Mouse (Mus musculus) forebrain, embryonic 13.5 days (tissue): ENCODE results near the gene Drd3. TPM values are rescaled to one million over a fixed set of nuclear protein-coding genes. Genes with fewer than 3 reads are reported as not detected.

Experiments used
- ATAC-seq: fragments of 200-750 bp; cut with Nextera tagmentation; 2 replicates; pipeline ENCODE4 v1.8.0; 2017
- H3K27ac ChIP-seq: fragments of 300-500 bp; sonication (generic); 2 replicates; pipeline ENCODE4 v1.5.1; 2015; ENCODE audit warnings: inconsistent platforms, mild to moderate bottlenecking, moderate library complexity
- H3K27me3 ChIP-seq: fragments of 300-500 bp; sonication (generic); 2 replicates; pipeline ENCODE4 v1.6.1; 2015; ENCODE audit warnings: mild to moderate bottlenecking, inconsistent platforms
- H3K36me3 ChIP-seq: fragments of 300-500 bp; sonication (generic); 2 replicates; pipeline ENCODE4 v1.6.1; 2015; ENCODE audit warnings: mild to moderate bottlenecking, inconsistent platforms; ENCODE audit not compliant: poor library complexity, severe bottlenecking
- H3K4me1 ChIP-seq: fragments of 300-500 bp; sonication (generic); 2 replicates; pipeline ENCODE4 v1.6.1; 2015; ENCODE audit warnings: inconsistent platforms
- H3K4me2 ChIP-seq: fragments of 300-500 bp; sonication (generic); 2 replicates; pipeline ENCODE4 v1.6.1; 2015; ENCODE audit warnings: inconsistent platforms, mild to moderate bottlenecking, moderate library complexity
- H3K4me3 ChIP-seq: fragments of 300-500 bp; sonication (generic); 2 replicates; pipeline ENCODE4 v1.5.1; 2015; ENCODE audit warnings: mild to moderate bottlenecking, inconsistent platforms
- H3K9ac ChIP-seq: fragments of 300-500 bp; sonication (generic); 2 replicates; pipeline ENCODE4 v1.6.1; 2015; ENCODE audit warnings: mild to moderate bottlenecking, inconsistent platforms
- H3K9me3 ChIP-seq: fragments of 300-500 bp; sonication (generic); replicated peaks from 2 replicates; pipeline ENCODE4 v1.6.1; 2016; ENCODE audit warnings: inconsistent platforms
- WGBS: fragments of 180-500 bp; shearing (Covaris S2); methylation state at CpG from one replicate; pipeline ENCODE4 v1.1.7; 2015; 5-methylcytosine and 5-hydroxymethylcytosine counted together
- polyA plus RNA-seq: library from polyadenylated mRNA; unstranded; fragments of >200 nt; fragmentation: Nextera tagmentation; extraction: Ambion mirVana; gene quantifications from 2 replicates; pipeline ENCODE4 v1.2.1, GENCODE M21; 2015

The Drd3 gene
- 0.11 and 0.15 TPM in 2 replicates for polyA plus RNA-seq

DNA sequence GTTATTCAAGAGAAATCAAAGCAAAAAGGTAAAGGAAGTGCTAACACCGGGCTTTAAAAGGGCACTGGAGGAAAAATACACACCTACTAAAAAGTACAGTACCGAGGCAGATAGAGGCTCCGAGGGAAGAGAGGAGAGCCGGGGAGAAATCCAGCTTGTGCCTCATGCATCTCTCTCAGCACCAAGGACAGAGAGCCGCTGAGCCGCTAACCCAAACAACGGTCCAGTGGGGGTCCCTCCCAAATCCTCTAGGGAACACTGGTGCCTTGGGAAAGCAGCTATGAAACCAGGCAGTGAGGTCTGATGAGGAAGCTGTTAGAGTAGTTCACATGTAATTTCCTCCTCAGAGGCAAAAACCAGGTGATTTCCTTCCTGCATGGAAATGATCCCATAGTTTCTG lies at the start of gene Drd3:
TSS of gene Drd3 (plus strand) at position 276 of the 400 bp plus-strand sequence.
- Histone ChIP-seq H3K4me1 (0 out of 2 replicates have a peak, but pooled peaks cover 3% of the 10 kb centered on the region), H3K9me3 (no peaks in the 10 kb centered on the region), H3K36me3 (no peaks in the 10 kb centered on the region), H3K4me3 (no peak within 1 kb of the TSS), H3K27me3 (no peaks in the 10 kb centered on the region), H3K27ac (no peak within 1 kb of the TSS), H3K9ac (no peak within 1 kb of the TSS; the same call in 1 of the 2 replicates), H3K4me2 (peak within 1 kb of the TSS; percentile 22; the same call in 1 of the 2 replicates)
- no peak for ATAC-seq
- WGBS = 8% methylated on average over 7 of the region's 7 CpGs

DNA sequence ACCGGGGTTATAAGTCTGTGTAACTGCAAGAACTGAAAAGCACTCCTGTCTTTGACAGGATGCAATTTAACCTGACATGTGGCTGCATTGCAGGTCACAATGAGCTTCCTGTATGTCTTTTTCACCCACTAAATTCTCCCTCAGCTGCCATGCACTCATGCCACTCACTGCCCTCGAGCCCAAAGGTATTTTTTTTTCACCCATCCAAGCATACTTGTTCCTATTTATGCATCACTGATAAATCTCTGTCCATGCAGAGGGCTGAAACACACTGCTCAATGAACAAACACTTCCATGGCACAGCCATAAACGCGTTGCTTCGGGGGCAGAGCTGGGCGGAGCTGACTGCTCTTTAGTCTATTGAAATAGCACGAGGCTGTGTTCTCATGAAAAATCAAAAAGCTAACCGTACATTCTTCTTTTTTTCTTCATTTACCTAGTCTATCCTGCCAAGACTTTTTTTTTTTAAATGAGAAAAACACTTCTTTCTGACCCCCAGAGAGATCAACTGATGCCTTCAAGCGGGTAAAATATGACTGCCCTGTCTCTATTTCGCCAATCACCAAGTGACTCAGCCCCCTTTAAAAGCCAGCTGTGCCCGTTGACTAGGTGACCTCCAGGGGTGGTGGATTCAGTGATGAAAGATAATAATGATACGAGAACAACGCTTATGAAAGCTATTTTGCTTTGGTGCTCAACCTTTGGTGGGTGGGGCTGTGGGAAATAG lies 45.3 kb upstream of the Drd3 start:
- 71% methylated on average over 13 of the region's 13 CpGs for WGBS
- no peak overlapping the region for H3K4me2 ChIP-seq
- H3K9ac ChIP-seq = no peak overlapping the region
- ATAC-seq = no peak; the same call in 1 of the 2 replicates
- no peaks in the 10 kb centered on the region for H3K36me3 ChIP-seq
- H3K27ac ChIP-seq = peak overlapping the region; percentile 2; the same call in 1 of the 2 replicates
- peaks cover 19% of the 10 kb centered on the region for H3K4me1 ChIP-seq
- no peaks in the 10 kb centered on the region for H3K27me3 ChIP-seq
- H3K4me3 ChIP-seq = no peak overlapping the region
- no peaks in the 10 kb centered on the region for H3K9me3 ChIP-seq

DNA sequence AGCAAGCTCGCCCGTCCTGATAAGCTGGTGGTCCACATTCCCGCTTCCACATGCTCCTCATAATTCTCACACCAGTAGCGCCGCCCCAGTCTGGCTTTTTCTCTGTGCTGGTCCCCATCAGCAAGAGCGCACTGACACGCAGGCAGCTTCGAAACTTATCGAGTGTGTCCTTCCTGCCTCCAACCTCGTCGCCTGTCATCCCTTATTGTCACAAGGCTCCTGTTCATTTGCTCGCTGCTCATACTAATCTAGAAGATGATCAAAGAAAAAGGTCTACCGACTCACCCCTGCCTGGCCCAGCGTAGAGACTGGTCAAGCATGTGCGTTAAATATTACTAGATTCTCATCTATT lies 44.8 kb upstream of the Drd3 start:
- Histone ChIP-seq H3K36me3 (no peaks in the 10 kb centered on the region), H3K4me3 (no peak overlapping the region), H3K4me2 (no peak overlapping the region), H3K4me1 (peaks cover 19% of the 10 kb centered on the region), H3K9ac (no peak overlapping the region), H3K9me3 (no peaks in the 10 kb centered on the region), H3K27ac (peak overlapping the region; percentile 2; the same call in 1 of the 2 replicates), H3K27me3 (no peaks in the 10 kb centered on the region)
- ATAC-seq = peak; percentile 57
- 76% methylated on average over 15 of the region's 15 CpGs for WGBS

GRCm38 (mm10) chr16:43709432-43710133 lies 44.2 kb upstream of the Drd3 start:
- Histone ChIP-seq H3K4me3 (no peak overlapping the region), H3K36me3 (no peaks in the 10 kb centered on the region), H3K27ac (peak overlapping the region; percentile 2; the same call in 1 of the 2 replicates), H3K9ac (no peak overlapping the region), H3K9me3 (no peaks in the 10 kb centered on the region), H3K4me1 (peaks cover 19% of the 10 kb centered on the region), H3K4me2 (no peak overlapping the region), H3K27me3 (no peaks in the 10 kb centered on the region)
- 50% methylated on average over 9 of the region's 9 CpGs for WGBS
- ATAC-seq = peak; percentile 76

DNA sequence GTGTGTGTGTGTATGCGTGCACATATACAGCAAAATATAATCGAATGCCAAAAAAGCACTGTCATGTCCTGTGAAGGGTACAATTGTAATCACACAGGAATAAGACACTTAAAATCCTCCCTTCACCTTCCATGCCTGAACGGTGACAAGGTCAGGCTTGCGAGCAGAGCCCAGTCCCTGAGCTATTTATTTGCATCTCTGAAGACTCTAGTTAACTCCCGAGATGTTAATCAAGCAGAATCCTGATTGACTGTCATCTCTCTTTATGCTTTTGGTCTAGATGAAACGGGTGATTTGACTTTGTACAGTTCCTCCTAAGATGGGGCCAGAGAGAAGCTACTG lies 43.7 kb upstream of the Drd3 start:
- H3K4me1 ChIP-seq = peaks cover 19% of the 10 kb centered on the region
- peak overlapping the region; percentile 36; the same call in 1 of the 2 replicates for H3K27ac ChIP-seq
- H3K36me3 ChIP-seq = no peaks in the 10 kb centered on the region
- H3K27me3 ChIP-seq = no peaks in the 10 kb centered on the region
- peak; percentile 37 for ATAC-seq
- H3K4me2 ChIP-seq = no peak overlapping the region
- H3K9me3 ChIP-seq = no peaks in the 10 kb centered on the region
- 63% methylated on average over 6 of the region's 6 CpGs for WGBS
- H3K9ac ChIP-seq = no peak overlapping the region
- no peak overlapping the region for H3K4me3 ChIP-seq

DNA sequence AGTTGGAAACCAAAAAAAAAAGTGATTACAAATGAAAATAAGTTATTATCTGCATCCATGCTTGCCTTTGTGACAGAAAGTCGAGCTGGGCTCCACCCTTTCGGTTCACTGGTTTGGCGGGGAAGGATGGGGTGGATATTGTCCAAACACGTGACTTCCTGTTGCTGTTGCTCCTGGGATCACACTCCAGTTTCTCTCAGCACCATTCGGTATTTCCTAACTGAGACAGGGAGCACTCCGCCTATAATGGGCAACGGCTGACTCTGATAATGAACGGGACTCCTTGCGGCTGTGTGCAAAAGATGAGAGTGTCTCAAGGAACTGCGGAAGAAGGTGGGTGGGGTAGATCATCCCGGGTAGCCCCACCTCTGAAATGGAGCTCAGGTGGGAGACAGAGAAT lies 43.2 kb upstream of the Drd3 start:
- no peak overlapping the region for H3K4me2 ChIP-seq
- H3K4me1 ChIP-seq = peaks cover 19% of the 10 kb centered on the region
- no peak overlapping the region for H3K4me3 ChIP-seq
- H3K36me3 ChIP-seq = no peaks in the 10 kb centered on the region
- no peaks in the 10 kb centered on the region for H3K9me3 ChIP-seq
- 91% methylated on average over 11 of the region's 11 CpGs for WGBS
- ATAC-seq = no peak
- H3K27me3 ChIP-seq = no peaks in the 10 kb centered on the region
- H3K9ac ChIP-seq = no peak overlapping the region
- H3K27ac ChIP-seq = no peak overlapping the region

GRCm38 (mm10) chr16:43711361-43711760 lies 42.5 kb upstream of the Drd3 start:
- no peaks in the 10 kb centered on the region for H3K36me3 ChIP-seq
- no peak overlapping the region for H3K9ac ChIP-seq
- H3K27me3 ChIP-seq = no peaks in the 10 kb centered on the region
- no peaks in the 10 kb centered on the region for H3K9me3 ChIP-seq
- ATAC-seq = no peak
- peaks cover 19% of the 10 kb centered on the region for H3K4me1 ChIP-seq
- no peak overlapping the region for H3K4me2 ChIP-seq
- H3K4me3 ChIP-seq = no peak overlapping the region
- no peak overlapping the region for H3K27ac ChIP-seq
- 91% methylated on average over 7 of the region's 7 CpGs for WGBS

GRCm38 (mm10) chr16:43724444-43724843 lies 29.4 kb upstream of the Drd3 start:
- Histone ChIP-seq H3K9me3 (no peaks in the 10 kb centered on the region; the same call in 1 of the 2 replicates), H3K9ac (no peak overlapping the region), H3K27ac (no peak overlapping the region), H3K4me2 (no peak overlapping the region), H3K4me3 (no peak overlapping the region), H3K36me3 (no peaks in the 10 kb centered on the region), H3K4me1 (no peaks in the 10 kb centered on the region), H3K27me3 (no peaks in the 10 kb centered on the region)
- ATAC-seq = no peak
- WGBS = 72% methylated on average over 3 of the region's 3 CpGs

GRCm38 (mm10) chr16:43729506-43730221 lies 24.2 kb upstream of the Drd3 start:
- Histone ChIP-seq H3K4me3 (no peak overlapping the region), H3K27me3 (no peaks in the 10 kb centered on the region), H3K9ac (no peak overlapping the region), H3K27ac (no peak overlapping the region), H3K4me2 (no peak overlapping the region), H3K4me1 (0 out of 2 replicates have a peak, but pooled peaks cover 4% of the 10 kb centered on the region), H3K36me3 (no peaks in the 10 kb centered on the region), H3K9me3 (no peaks in the 10 kb centered on the region)
- 84% methylated on average over 8 of the region's 8 CpGs for WGBS
- ATAC-seq = no peak

GRCm38 (mm10) chr16:43730281-43730680 lies 23.5 kb upstream of the Drd3 start:
- Histone ChIP-seq H3K9me3 (no peaks in the 10 kb centered on the region), H3K4me1 (0 out of 2 replicates have a peak, but pooled peaks cover 4% of the 10 kb centered on the region), H3K4me3 (no peak overlapping the region), H3K27ac (no peak overlapping the region), H3K9ac (no peak overlapping the region), H3K27me3 (no peaks in the 10 kb centered on the region), H3K36me3 (no peaks in the 10 kb centered on the region), H3K4me2 (no peak overlapping the region)
- WGBS = 90% methylated on average over 4 of the region's 4 CpGs
- no peak for ATAC-seq

DNA sequence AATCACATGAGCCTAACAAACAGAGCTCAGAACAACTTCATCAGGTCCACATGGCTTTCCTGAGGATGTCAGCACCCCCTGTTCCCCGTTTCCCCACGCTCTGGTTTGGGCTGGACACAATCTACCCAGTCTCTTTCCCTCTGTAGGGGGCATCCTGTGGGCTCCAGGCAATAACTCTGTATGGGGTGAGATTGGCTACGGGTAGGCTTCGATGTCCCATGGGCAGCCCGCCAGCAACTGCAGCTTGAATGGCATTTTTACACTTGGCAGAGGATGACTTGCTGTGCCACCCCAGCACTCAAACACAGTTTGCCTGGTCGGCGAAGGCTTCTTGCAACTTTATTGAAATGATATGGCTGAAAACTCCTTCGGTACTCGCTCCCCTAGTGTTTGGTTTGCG lies 21.3 kb upstream of the Drd3 start:
- Histone ChIP-seq H3K27ac (no peak overlapping the region), H3K9ac (no peak overlapping the region), H3K9me3 (no peaks in the 10 kb centered on the region), H3K4me2 (no peak overlapping the region), H3K4me1 (0 out of 2 replicates have a peak, but pooled peaks cover 4% of the 10 kb centered on the region), H3K36me3 (no peaks in the 10 kb centered on the region), H3K27me3 (no peaks in the 10 kb centered on the region), H3K4me3 (no peak overlapping the region)
- 80% methylated on average over 10 of the region's 10 CpGs for WGBS
- ATAC-seq = peak; percentile 19; the same call in 1 of the 2 replicates

DNA sequence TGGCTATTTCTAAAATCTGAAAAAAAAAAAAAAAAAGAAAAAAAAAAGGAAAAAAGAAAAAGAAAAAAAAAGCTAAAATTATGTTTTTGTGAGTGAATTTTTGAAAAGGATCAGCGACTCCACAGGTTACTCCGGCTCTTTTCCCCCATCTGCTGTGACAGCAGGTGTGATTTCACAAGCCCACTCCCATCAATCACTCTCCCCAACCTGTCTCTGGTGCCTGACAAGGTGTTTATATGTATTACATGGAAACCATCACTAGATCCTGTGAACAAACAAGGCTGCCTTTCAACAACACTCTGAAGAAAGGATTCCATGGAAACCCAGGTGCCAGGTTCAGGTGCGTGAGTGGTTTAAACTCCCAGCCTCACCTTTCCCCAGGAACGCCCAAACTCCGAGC lies 20.9 kb upstream of the Drd3 start:
- no peaks in the 10 kb centered on the region for H3K9me3 ChIP-seq
- ATAC-seq = no peak
- 86% methylated on average over 5 of the region's 5 CpGs for WGBS
- H3K4me3 ChIP-seq = no peak overlapping the region
- H3K4me2 ChIP-seq = no peak overlapping the region
- H3K27me3 ChIP-seq = no peaks in the 10 kb centered on the region
- H3K9ac ChIP-seq = no peak overlapping the region
- H3K36me3 ChIP-seq = no peaks in the 10 kb centered on the region
- H3K27ac ChIP-seq = no peak overlapping the region
- 0 out of 2 replicates have a peak, but pooled peaks cover 4% of the 10 kb centered on the region for H3K4me1 ChIP-seq
